Mouse (Mus musculus) kidney, embryonic 14.5 days (tissue): ENCODE measurements at regions not wholly inside any gene's neighbourhood (a gene's known extent, or its start where the extent isn't known, plus 50 kb on each side); places are given as distances from the start of the nearest gene placed in this dataset.

Source experiments
- ATAC-seq: fragments of 200-750 bp; cut with Nextera tagmentation; 2 replicates; pipeline ENCODE4 v1.8.0; 2017; ENCODE audit warnings: moderate number of reproducible peaks, mild to moderate bottlenecking, moderate TSS enrichment, moderate library complexity; ENCODE audit not compliant: low FRiP score, low TSS enrichment
- H3K27ac ChIP-seq: fragments of 300-500 bp; sonication (generic); 2 replicates; pipeline ENCODE4 v1.5.1; 2014; ENCODE audit warnings: low read depth, mild to moderate bottlenecking, low read length, moderate library complexity, mixed read lengths
- H3K27me3 ChIP-seq: fragments of 300-500 bp; sonication (generic); 2 replicates; pipeline ENCODE4 v1.6.1; 2014; ENCODE audit warnings: mild to moderate bottlenecking, low read length; ENCODE audit not compliant: control insufficient read depth, insufficient read depth
- H3K36me3 ChIP-seq: fragments of 300-500 bp; sonication (generic); 2 replicates; pipeline ENCODE4 v1.6.1; 2014; ENCODE audit warnings: low read length, mixed read lengths; ENCODE audit not compliant: control insufficient read depth, insufficient read depth
- H3K4me1 ChIP-seq: fragments of 300-500 bp; sonication (generic); 2 replicates; pipeline ENCODE4 v1.6.1; 2014; ENCODE audit warnings: low read length, mixed read lengths; ENCODE audit not compliant: control insufficient read depth, insufficient read depth
- H3K4me2 ChIP-seq: fragments of 300-500 bp; sonication (generic); replicated peaks from 2 replicates; pipeline ENCODE4 v1.6.1; 2014; ENCODE audit warnings: low read depth, mild to moderate bottlenecking, low read length
- H3K4me3 ChIP-seq: fragments of 300-500 bp; sonication (generic); 2 replicates; pipeline ENCODE4 v1.5.1; 2014; ENCODE audit warnings: mild to moderate bottlenecking, low read length
- H3K9ac ChIP-seq: fragments of 300-500 bp; sonication (generic); 2 replicates; pipeline ENCODE4 v1.6.1; 2014; ENCODE audit warnings: low read depth, mild to moderate bottlenecking, low read length, moderate library complexity
- H3K9me3 ChIP-seq: fragments of 300-500 bp; sonication (generic); 2 replicates; pipeline ENCODE4 v1.6.1; 2016; ENCODE audit warnings: low read length; ENCODE audit not compliant: control insufficient read depth
- WGBS: fragments of 180-500 bp; shearing (Covaris S2); extraction: QIAGEN DNeasy Blood & Tissue Kit; methylation state at CpG from one replicate; pipeline ENCODE4 v1.1.7; 2014; 5-methylcytosine and 5-hydroxymethylcytosine counted together

GRCm38 (mm10) chr9:100303762-100304161 lies 182.8 kb downstream of the Il20rb start:
- H3K4me3 ChIP-seq = no peak overlapping the region
- H3K4me1 ChIP-seq = peaks cover 8% of the 10 kb centered on the region
- H3K9me3 ChIP-seq = no peaks in the 10 kb centered on the region
- no peak overlapping the region for H3K27ac ChIP-seq
- H3K4me2 ChIP-seq = no peak overlapping the region
- H3K36me3 ChIP-seq = no peaks in the 10 kb centered on the region
- no peak for ATAC-seq
- no peaks in the 10 kb centered on the region for H3K27me3 ChIP-seq
- 27% methylated on average over 6 of the region's 6 CpGs for WGBS
- no peak overlapping the region for H3K9ac ChIP-seq

- H3K9me3 ChIP-seq = no peaks in the 10 kb centered on the region
- no peak overlapping the region for H3K9ac ChIP-seq
- H3K27ac ChIP-seq = no peak overlapping the region
- 66% methylated on average over 12 of the region's 12 CpGs for WGBS
- no peaks in the 10 kb centered on the region for H3K36me3 ChIP-seq
- no peak overlapping the region for H3K4me3 ChIP-seq
- peaks cover 8% of the 10 kb centered on the region for H3K4me1 ChIP-seq
- H3K27me3 ChIP-seq = no peaks in the 10 kb centered on the region
- ATAC-seq = no peak
- no peak overlapping the region for H3K4me2 ChIP-seq
These were observed 185.0 kb downstream of the Il20rb start for GRCm38 (mm10) chr9:100301613-100302012.

GRCm38 (mm10) chr9:100277361-100277760 lies 209.2 kb downstream of the Il20rb start:
- no peak for ATAC-seq
- no peaks in the 10 kb centered on the region for H3K27me3 ChIP-seq
- H3K4me1 ChIP-seq = 0 out of 2 replicates have a peak, but pooled peaks cover 5% of the 10 kb centered on the region
- no peaks in the 10 kb centered on the region for H3K36me3 ChIP-seq
- H3K9me3 ChIP-seq = no peaks in the 10 kb centered on the region
- no peak overlapping the region for H3K4me3 ChIP-seq
- H3K4me2 ChIP-seq = no peak overlapping the region
- H3K27ac ChIP-seq = no peak overlapping the region
- H3K9ac ChIP-seq = no peak overlapping the region
- 56% methylated on average over 13 of the region's 13 CpGs for WGBS

DNA sequence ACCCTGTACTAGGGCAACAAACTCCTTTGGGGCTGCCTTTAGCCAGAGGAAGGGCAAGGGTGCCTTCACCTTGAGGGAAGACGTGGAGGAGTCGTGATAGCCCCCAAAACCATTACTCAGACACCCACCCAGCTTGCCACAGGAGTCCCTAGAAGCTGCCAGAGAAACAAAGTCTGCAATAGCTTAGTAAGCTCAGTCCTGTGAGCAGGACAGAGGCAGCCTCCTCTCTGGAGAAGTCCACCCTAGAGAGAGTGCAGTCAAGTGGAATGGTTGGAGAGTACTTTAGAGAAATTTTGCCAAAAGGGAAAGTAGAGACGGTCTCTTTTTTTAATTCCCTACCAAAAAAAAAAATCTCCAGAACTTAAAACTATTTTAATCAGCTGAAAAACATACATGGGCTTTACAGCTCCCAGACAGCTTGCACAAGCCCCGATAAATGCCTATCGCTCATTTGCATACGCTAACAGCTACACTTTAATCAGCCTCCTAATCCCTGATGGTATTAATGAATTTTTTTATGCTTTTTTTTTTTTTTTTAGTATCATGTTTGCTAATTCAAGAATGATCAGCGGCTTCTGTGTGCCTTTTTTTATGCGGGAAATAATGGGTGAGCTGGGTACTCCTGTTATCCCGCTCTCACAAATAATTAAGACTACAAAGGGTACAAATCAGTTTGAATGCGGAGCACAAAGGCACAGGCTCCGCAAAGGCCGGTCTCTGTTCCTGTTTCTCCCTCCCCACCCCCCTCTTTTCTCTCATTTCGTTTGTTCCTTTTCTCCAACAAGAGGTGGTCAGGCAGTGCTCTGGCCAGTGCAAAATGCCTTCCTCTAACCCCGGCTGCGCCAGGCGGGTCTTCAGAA lies 219.8 kb downstream of the Il20rb start:
- H3K9me3 ChIP-seq = no peaks in the 10 kb centered on the region
- H3K36me3 ChIP-seq = no peaks in the 10 kb centered on the region
- H3K4me2 ChIP-seq = no peak overlapping the region
- 40% methylated on average over 16 of the region's 16 CpGs for WGBS
- ATAC-seq = no peak
- H3K4me1 ChIP-seq = 0 out of 2 replicates have a peak, but pooled peaks cover 2% of the 10 kb centered on the region
- H3K27me3 ChIP-seq = peaks cover 3% of the 10 kb centered on the region
- no peak overlapping the region for H3K9ac ChIP-seq
- no peak overlapping the region for H3K4me3 ChIP-seq
- H3K27ac ChIP-seq = no peak overlapping the region

GRCm38 (mm10) chr9:100252409-100252808 lies 234.2 kb downstream of the Il20rb start:
- Histone ChIP-seq H3K4me3 (no peak overlapping the region), H3K4me2 (no peak overlapping the region), H3K9ac (no peak overlapping the region), H3K27ac (no peak overlapping the region), H3K36me3 (no peaks in the 10 kb centered on the region), H3K27me3 (no peaks in the 10 kb centered on the region), H3K4me1 (no peaks in the 10 kb centered on the region), H3K9me3 (no peaks in the 10 kb centered on the region)
- WGBS = 76% methylated on average over 10 of the region's 10 CpGs
- ATAC-seq = no peak
